Mouse (Mus musculus): ENCODE measurements around the gene Zfyve9.

Zfyve9 gene

DNA sequence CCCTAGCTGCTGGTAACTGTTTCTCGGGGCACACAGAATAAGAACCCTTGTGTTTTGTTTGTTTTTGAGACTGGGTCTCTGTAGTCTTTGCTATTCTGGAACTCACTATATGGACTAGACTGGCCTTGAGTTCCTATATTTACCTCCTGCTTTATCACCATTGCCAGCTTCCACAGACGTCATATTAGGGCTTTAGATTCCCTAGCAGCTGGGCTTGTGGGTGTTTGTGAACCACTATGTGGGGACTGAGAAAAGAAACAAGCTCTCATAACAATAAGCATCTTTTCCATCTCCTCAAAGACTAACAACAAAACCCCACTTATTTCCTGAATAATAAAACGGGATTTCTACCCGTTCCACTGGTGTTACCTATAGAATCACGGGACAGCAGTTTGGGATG lies 169.7 kb downstream of the Zfyve9 start:
- no peak for DNase-seq (ENCODE audit: low read depth, low spot score)

DNA sequence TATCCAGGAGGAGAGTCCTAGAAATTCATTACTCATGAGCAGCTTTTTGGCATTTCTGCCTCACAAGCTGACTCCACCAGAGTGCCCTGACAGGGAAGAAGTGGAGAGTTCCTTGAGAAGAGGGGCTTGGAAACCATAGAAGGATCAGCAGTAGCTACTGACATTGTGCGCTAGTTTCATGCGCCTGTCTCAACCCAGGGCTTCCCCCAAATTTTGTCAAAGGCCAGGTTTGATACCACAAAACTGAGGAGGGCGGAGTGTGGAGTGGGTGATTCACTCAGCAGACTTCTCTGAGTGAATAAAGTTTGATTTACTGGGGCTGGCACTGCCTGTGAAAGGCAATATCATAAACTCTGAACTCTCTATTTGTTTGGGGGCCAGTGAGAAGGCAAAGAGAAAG lies 171.9 kb downstream of the Zfyve9 start:
- no peak for DNase-seq (ENCODE audit: low read depth, low spot score)

DNA sequence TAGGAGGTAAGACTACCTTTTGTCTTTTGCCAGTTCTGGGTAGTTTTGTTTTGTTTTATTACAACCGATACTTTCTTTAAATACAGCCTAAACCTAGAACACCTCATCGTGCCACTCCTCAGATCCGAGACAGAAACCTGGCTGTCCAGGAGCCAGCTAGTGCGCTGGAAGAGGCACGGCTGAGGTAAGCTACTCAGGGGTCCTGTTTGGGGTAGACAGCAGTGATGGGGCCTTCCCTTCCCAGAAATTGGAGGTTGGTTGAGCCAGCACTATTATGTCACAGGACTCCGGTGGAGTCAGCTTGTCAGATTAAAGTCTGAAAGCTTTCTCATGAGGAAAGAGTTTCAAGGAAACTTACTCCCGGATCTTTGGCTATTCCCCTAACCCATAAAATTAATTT lies 178.7 kb downstream of the Zfyve9 start:
- no peak for DNase-seq (ENCODE audit: low read depth, low spot score)

DNA sequence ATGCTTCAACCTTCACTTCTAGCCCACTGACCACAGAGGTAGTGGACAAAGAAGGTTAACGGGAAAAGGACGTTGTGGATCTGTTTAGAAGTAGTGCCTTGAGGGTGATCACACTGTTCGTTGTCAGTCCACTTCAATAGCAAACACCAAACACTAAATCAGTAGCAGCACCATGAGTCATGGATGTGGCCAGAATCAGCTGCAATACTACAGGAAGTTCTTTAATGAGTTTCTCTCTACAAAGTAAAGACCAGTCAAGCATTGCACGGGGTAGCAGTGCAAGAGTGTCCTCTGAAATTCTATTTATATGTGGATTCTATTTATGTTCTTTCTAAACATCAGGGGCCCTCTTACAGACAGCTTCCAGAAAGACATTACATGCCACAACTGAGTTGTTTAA lies 182.3 kb downstream of the Zfyve9 start:
- DNase-seq (ENCODE audit: low read depth, low spot score), result no peak

DNA sequence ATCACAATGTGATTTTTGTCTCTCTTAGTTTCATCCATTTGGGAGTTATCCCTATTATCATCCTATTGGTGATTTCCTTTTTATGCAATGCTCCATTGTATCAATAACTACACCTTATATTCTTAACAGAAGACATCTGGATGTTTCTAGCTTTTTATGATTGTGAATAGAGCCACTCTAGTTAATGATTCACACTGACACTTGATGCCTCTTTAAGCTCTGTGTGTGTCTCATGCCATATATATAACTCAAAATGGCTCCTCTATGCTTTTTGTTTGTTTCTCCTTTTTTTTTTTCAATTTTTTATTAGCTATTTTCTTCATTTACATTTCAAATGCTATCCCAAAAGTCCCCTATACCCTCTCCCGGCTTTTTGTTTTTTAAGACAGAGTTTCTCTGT lies 184.8 kb downstream of the Zfyve9 start:
- no peak for DNase-seq (ENCODE audit: low read depth, low spot score)

DNA sequence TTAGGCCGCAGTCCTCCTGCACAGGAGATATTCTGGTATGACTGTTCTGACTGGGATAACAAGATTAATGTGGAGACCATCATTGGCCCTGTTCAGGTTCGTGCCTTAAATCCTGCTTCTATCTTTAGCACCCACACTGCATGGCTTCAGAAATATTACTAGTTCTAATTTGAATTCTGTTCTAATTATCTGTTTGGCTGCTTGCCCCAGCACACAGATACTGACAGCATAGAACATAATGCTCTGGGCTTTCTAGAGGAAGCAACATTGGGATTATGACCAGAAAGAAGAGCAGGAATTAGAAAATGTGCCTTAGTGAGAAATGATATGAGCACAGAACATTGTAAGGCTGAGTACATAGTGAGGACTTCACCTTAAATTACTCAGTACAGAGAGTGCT lies 187.2 kb downstream of the Zfyve9 start:
- no peak for DNase-seq (ENCODE audit: low read depth, low spot score)

All from forelimb bud, embryonic 11.5 days (tissue).